Mouse (Mus musculus) kidney, embryonic 15.5 days (tissue): Measurements from ENCODE around the gene Nr2c1. TPM values are rescaled to one million over a fixed set of nuclear protein-coding genes. Genes with fewer than 3 reads are reported as not detected.
A peak's percentile ranks its signal among the peaks of the same experiment; 100 is the strongest.

Experiments
- ATAC-seq: fragments of 200-750 bp; cut with Nextera tagmentation; replicated peaks from 2 replicates; pipeline ENCODE4 v1.8.0; 2017; ENCODE audit warnings: moderate TSS enrichment; ENCODE audit not compliant: low FRiP score
- H3K27ac ChIP-seq: fragments of 300-500 bp; sonication (generic); 2 replicates; pipeline ENCODE4 v1.5.1; 2015; ENCODE audit warnings: mild to moderate bottlenecking, inconsistent platforms
- H3K27me3 ChIP-seq: fragments of 300-500 bp; sonication (generic); 2 replicates; pipeline ENCODE4 v1.6.1; 2015; ENCODE audit warnings: inconsistent platforms
- H3K36me3 ChIP-seq: fragments of 300-500 bp; sonication (generic); 2 replicates; pipeline ENCODE4 v1.6.1; 2015; ENCODE audit warnings: inconsistent platforms
- H3K4me1 ChIP-seq: fragments of 300-500 bp; sonication (generic); 2 replicates; pipeline ENCODE4 v1.6.1; 2015; ENCODE audit warnings: inconsistent platforms
- H3K4me2 ChIP-seq: fragments of 300-500 bp; sonication (generic); 2 replicates; pipeline ENCODE4 v1.6.1; 2015; ENCODE audit warnings: moderate library complexity, mild to moderate bottlenecking, inconsistent platforms
- H3K4me3 ChIP-seq: fragments of 300-500 bp; sonication (generic); replicated peaks from 2 replicates; pipeline ENCODE4 v1.5.1; 2015; ENCODE audit warnings: mild to moderate bottlenecking, inconsistent platforms
- H3K9ac ChIP-seq: fragments of 300-500 bp; sonication (generic); 2 replicates; pipeline ENCODE4 v1.6.1; 2015; ENCODE audit warnings: mild to moderate bottlenecking, inconsistent platforms
- H3K9me3 ChIP-seq: fragments of 300-500 bp; sonication (generic); replicated peaks from 2 replicates; pipeline ENCODE4 v1.6.1; 2016; ENCODE audit warnings: inconsistent platforms
- WGBS: fragments of 180-500 bp; shearing (Covaris S2); methylation state at CpG from one replicate; pipeline ENCODE4 v1.1.7; 2015; ENCODE audit warnings: mixed read lengths; 5-methylcytosine and 5-hydroxymethylcytosine counted together
- polyA plus RNA-seq: library from polyadenylated mRNA; unstranded; fragments of >200 nt; fragmentation: Nextera tagmentation; extraction: Ambion mirVana; gene quantifications from 2 replicates; pipeline ENCODE4 v1.2.1, GENCODE M21; 2015

Gene Nr2c1
- polyA plus RNA-seq, 1 experiment from 2014 or later = 8.5 TPM

- 63% methylated on average over 12 of the region's 12 CpGs for WGBS
- no peak overlapping the region for H3K4me3 ChIP-seq
- no peak overlapping the region for H3K27ac ChIP-seq
- H3K27me3 ChIP-seq = no peaks in the 10 kb centered on the region
- H3K9ac ChIP-seq = no peak overlapping the region
- peaks cover 88% of the 10 kb centered on the region for H3K36me3 ChIP-seq
- H3K9me3 ChIP-seq = 0 out of 2 replicates have a peak, but pooled peaks cover 3% of the 10 kb centered on the region
- H3K4me1 ChIP-seq = no peaks in the 10 kb centered on the region
- no peak for ATAC-seq
- no peak overlapping the region for H3K4me2 ChIP-seq
Measured at GRCm38 (mm10) chr10:94171440-94172130, 23.8 kb downstream of the Nr2c1 start.

- WGBS = 83% methylated on average over 11 of the region's 11 CpGs
Measured at GRCm38 (mm10) chr10:94172137-94172536, 24.3 kb downstream of the Nr2c1 start.

GRCm38 (mm10) chr10:94172706-94173105 is 24.9 kb downstream of the Nr2c1 start:
- no peak overlapping the region for H3K27ac ChIP-seq
- no peak overlapping the region for H3K4me2 ChIP-seq
- 86% methylated on average over 6 of the region's 6 CpGs for WGBS
- H3K27me3 ChIP-seq = no peaks in the 10 kb centered on the region
- H3K9me3 ChIP-seq = 0 out of 2 replicates have a peak, but pooled peaks cover 3% of the 10 kb centered on the region
- H3K4me1 ChIP-seq = no peaks in the 10 kb centered on the region
- peaks cover 77% of the 10 kb centered on the region for H3K36me3 ChIP-seq
- ATAC-seq = no peak
- H3K9ac ChIP-seq = no peak overlapping the region
- no peak overlapping the region for H3K4me3 ChIP-seq

More at GRCm38 (mm10) chr10:94172137-94172536, 24.3 kb downstream of the Nr2c1 start:
- H3K36me3 ChIP-seq = peaks cover 83% of the 10 kb centered on the region
- no peak overlapping the region for H3K27ac ChIP-seq
- H3K9ac ChIP-seq = no peak overlapping the region
- no peak for ATAC-seq
- no peaks in the 10 kb centered on the region for H3K27me3 ChIP-seq
- no peak overlapping the region for H3K4me2 ChIP-seq
- 0 out of 2 replicates have a peak, but pooled peaks cover 3% of the 10 kb centered on the region for H3K9me3 ChIP-seq
- no peaks in the 10 kb centered on the region for H3K4me1 ChIP-seq
- H3K4me3 ChIP-seq = no peak overlapping the region

GRCm38 (mm10) chr10:94174652-94175051 is 26.8 kb downstream of the Nr2c1 start:
- Histone ChIP-seq H3K4me1 (no peaks in the 10 kb centered on the region), H3K27me3 (no peaks in the 10 kb centered on the region), H3K9ac (no peak overlapping the region), H3K9me3 (0 out of 2 replicates have a peak, but pooled peaks cover 3% of the 10 kb centered on the region), H3K36me3 (peaks cover 67% of the 10 kb centered on the region), H3K4me3 (no peak overlapping the region), H3K27ac (no peak overlapping the region), H3K4me2 (no peak overlapping the region)
- no peak for ATAC-seq
- 86% methylated on average over 7 of the region's 7 CpGs for WGBS

GRCm38 (mm10) chr10:94183199-94183598 is 35.4 kb downstream of the Nr2c1 start:
- H3K27me3 ChIP-seq = no peaks in the 10 kb centered on the region
- H3K4me3 ChIP-seq = no peak overlapping the region
- H3K9me3 ChIP-seq = no peaks in the 10 kb centered on the region
- no peak for ATAC-seq
- 64% methylated on average over 4 of the region's 4 CpGs for WGBS
- no peak overlapping the region for H3K4me2 ChIP-seq
- H3K9ac ChIP-seq = no peak overlapping the region
- peaks cover 66% of the 10 kb centered on the region for H3K36me3 ChIP-seq
- H3K4me1 ChIP-seq = no peaks in the 10 kb centered on the region
- H3K27ac ChIP-seq = no peak overlapping the region

GRCm38 (mm10) chr10:94198482-94199405 is 50.9 kb downstream of the Nr2c1 start, which contains the start of gene Ndufa12:
Gene Ndufa12, plus strand, starts transcription at chr10:94198720.
- peak within 1 kb of the TSS; percentile 85 for H3K9ac ChIP-seq
- peaks cover 58% of the 10 kb centered on the region for H3K36me3 ChIP-seq
- ATAC-seq = peak; percentile 98
- H3K4me3 ChIP-seq = peak within 1 kb of the TSS; percentile 88
- H3K4me1 ChIP-seq = peaks cover 16% of the 10 kb centered on the region
- H3K9me3 ChIP-seq = no peaks in the 10 kb centered on the region
- peak within 1 kb of the TSS; percentile 96 for H3K27ac ChIP-seq
- no peaks in the 10 kb centered on the region for H3K27me3 ChIP-seq
- peak within 1 kb of the TSS; percentile 82 for H3K4me2 ChIP-seq
- WGBS = under 1% methylated on average over 46 of the region's 46 CpGs

GRCm38 (mm10) chr10:94204973-94205372 is 57.1 kb downstream of the Nr2c1 start:
- Histone ChIP-seq H3K9me3 (no peaks in the 10 kb centered on the region), H3K4me2 (no peak overlapping the region), H3K27ac (no peak overlapping the region), H3K4me1 (peaks cover 4% of the 10 kb centered on the region), H3K36me3 (peaks cover 84% of the 10 kb centered on the region), H3K27me3 (no peaks in the 10 kb centered on the region), H3K4me3 (no peak overlapping the region), H3K9ac (no peak overlapping the region)
- no peak for ATAC-seq
- WGBS = 93% methylated on average over 4 of the region's 4 CpGs

- Histone ChIP-seq H3K27me3 (no peaks in the 10 kb centered on the region), H3K36me3 (peaks cover 60% of the 10 kb centered on the region), H3K4me1 (no peaks in the 10 kb centered on the region), H3K4me2 (no peak overlapping the region), H3K4me3 (no peak overlapping the region), H3K9ac (no peak overlapping the region), H3K9me3 (no peaks in the 10 kb centered on the region), H3K27ac (no peak overlapping the region)
- 73% methylated on average over 6 of the region's 6 CpGs for WGBS
- ATAC-seq = no peak
Measured at GRCm38 (mm10) chr10:94210718-94211618, 63.1 kb downstream of the Nr2c1 start.

- H3K4me3 ChIP-seq = no peak overlapping the region
- H3K4me2 ChIP-seq = no peak overlapping the region
- no peaks in the 10 kb centered on the region for H3K9me3 ChIP-seq
- peaks cover 55% of the 10 kb centered on the region for H3K36me3 ChIP-seq
- no peak overlapping the region for H3K27ac ChIP-seq
- H3K4me1 ChIP-seq = no peaks in the 10 kb centered on the region
- 33% methylated on average over 2 of the region's 2 CpGs for WGBS
- H3K27me3 ChIP-seq = no peaks in the 10 kb centered on the region
- ATAC-seq = no peak
- no peak overlapping the region for H3K9ac ChIP-seq
Measured at GRCm38 (mm10) chr10:94211725-94212124, 63.9 kb downstream of the Nr2c1 start.

- WGBS = 80% methylated on average over 6 of the region's 6 CpGs
- ATAC-seq = no peak
- H3K27me3 ChIP-seq = no peaks in the 10 kb centered on the region
Measured at GRCm38 (mm10) chr10:94225026-94225750, 77.4 kb downstream of the Nr2c1 start.

More at GRCm38 (mm10) chr10:94225026-94225750, 77.4 kb downstream of the Nr2c1 start:
- no peaks in the 10 kb centered on the region for H3K4me1 ChIP-seq
- H3K36me3 ChIP-seq = peaks cover 17% of the 10 kb centered on the region
- H3K9me3 ChIP-seq = peaks cover 4% of the 10 kb centered on the region; the same call in 1 of the 2 replicates
- H3K4me2 ChIP-seq = no peak overlapping the region
- no peak overlapping the region for H3K27ac ChIP-seq
- no peak overlapping the region for H3K4me3 ChIP-seq
- H3K9ac ChIP-seq = no peak overlapping the region
